Mouse (Mus musculus) megakaryocyte progenitor cell, adult 5-6 weeks (primary cell): ENCODE data around the gene Gpcpd1. TPM values are rescaled to one million over a fixed set of nuclear protein-coding genes. Genes with fewer than 3 reads are reported as not detected.
A peak's percentile ranks its signal among the peaks of the same experiment; 100 is the strongest.

ENCODE experiments used
- ATAC-seq: replicated peaks from 2 replicates; pipeline ENCODE4 v1.8.0; 2016; ENCODE audit warnings: mild to moderate bottlenecking, moderate TSS enrichment, inconsistent platforms; ENCODE audit not compliant: poor library complexity
- total RNA-seq, 2 experiments: library from RNA; stranded (forward) in 1 of 2; stranded (reverse) in 1 of 2; fragments of 157-497, 149-512 nt in 1 of 2; fragments of 200-1000 nt in 1 of 2; gene quantifications; 2 replicates each; pipeline versions ENCODE4 v1.2.3 to v1.2.4; 2015 to 2017

Gene Gpcpd1
- total RNA-seq, 2 experiments from 2014 or later = 17.9 to 28.9 TPM

- peak; percentile 79 for ATAC-seq
Observed at GRCm38 (mm10) chr2:132485454-132485853, 102.1 kb downstream of the Gpcpd1 start.

- ATAC-seq = peak; percentile 57
Observed at GRCm38 (mm10) chr2:132481547-132481946, 106.0 kb downstream of the Gpcpd1 start.

Other genes with a start within 250 kb of the Gpcpd1 start
- gene Prokr2, start 202.3 kb downstream of the Gpcpd1 start, total RNA-seq (2015) = not detected in 2 replicates
- gene Prokr2, start 202.3 kb downstream of the Gpcpd1 start, total RNA-seq (2017) = not detected in 2 replicates
- gene Shld1, start 99.2 kb upstream of the Gpcpd1 start, total RNA-seq (2015) = 4.3 and 8.2 TPM in 2 replicates
- 4.4 and 7.7 TPM in 2 replicates for gene Shld1, start 99.2 kb upstream of the Gpcpd1 start, total RNA-seq (2017)
- gene Chgb, start 193.5 kb upstream of the Gpcpd1 start, total RNA-seq (2015) = not detected in 2 replicates
- gene Chgb, start 193.5 kb upstream of the Gpcpd1 start, total RNA-seq (2017) = not detected in 2 replicates
- gene Trmt6, start 228.3 kb upstream of the Gpcpd1 start, total RNA-seq (2015) = 43.7 and 46.6 TPM in 2 replicates
- gene Trmt6, start 228.3 kb upstream of the Gpcpd1 start, total RNA-seq (2017) = 40.4 and 53.4 TPM in 2 replicates
- gene Mcm8, start 228.4 kb upstream of the Gpcpd1 start, total RNA-seq (2015) = 15.0 and 16.3 TPM in 2 replicates
- 13.8 and 17.6 TPM in 2 replicates for gene Mcm8, start 228.4 kb upstream of the Gpcpd1 start, total RNA-seq (2017)